Mouse (Mus musculus) lung, postnatal 0 days (tissue): ENCODE measurements at regions not wholly inside any gene's neighbourhood (a gene's known extent, or its start where the extent isn't known, plus 50 kb on each side); places are given as distances from the start of the nearest gene placed in this dataset.

Source experiments
- ATAC-seq: fragments of 200-750 bp; cut with Nextera tagmentation; 2 replicates; pipeline ENCODE4 v1.8.0; 2017; ENCODE audit warnings: moderate library complexity
- DNase-seq: peaks from one replicate; pipeline ENCODE4 v3.0.0-alpha.2; 2016; ENCODE audit warnings: low spot score
- H3K27ac ChIP-seq: fragments of 300-500 bp; sonication (generic); 2 replicates; pipeline ENCODE4 v1.5.1; 2014; ENCODE audit warnings: antibody characterized with exemption, mild to moderate bottlenecking, low read length, mixed read lengths
- H3K27me3 ChIP-seq: fragments of 300-500 bp; sonication (generic); replicated peaks from 2 replicates; pipeline ENCODE4 v1.6.1; 2014; ENCODE audit warnings: low read length, mixed read lengths; ENCODE audit not compliant: insufficient read depth
- H3K36me3 ChIP-seq: fragments of 300-500 bp; sonication (generic); 2 replicates; pipeline ENCODE4 v1.6.1; 2014; ENCODE audit warnings: low read length, mixed read lengths; ENCODE audit not compliant: insufficient read depth
- H3K4me1 ChIP-seq: fragments of 300-500 bp; sonication (generic); 2 replicates; pipeline ENCODE4 v1.6.1; 2014; ENCODE audit warnings: antibody characterized with exemption, low read depth, low read length, mixed read lengths; ENCODE audit not compliant: insufficient read depth
- H3K4me2 ChIP-seq: fragments of 300-500 bp; sonication (generic); replicated peaks from 2 replicates; pipeline ENCODE4 v1.6.1; 2014; ENCODE audit warnings: low read depth, mild to moderate bottlenecking, low read length, moderate library complexity, mixed read lengths
- H3K4me3 ChIP-seq: fragments of 300-500 bp; sonication (generic); 2 replicates; pipeline ENCODE4 v1.5.1; 2014; ENCODE audit warnings: low read depth, low read length
- H3K9ac ChIP-seq: fragments of 300-500 bp; sonication (generic); replicated peaks from 2 replicates; pipeline ENCODE4 v1.6.1; 2014; ENCODE audit warnings: low read depth, mild to moderate bottlenecking
- H3K9me3 ChIP-seq: fragments of 300-500 bp; sonication (generic); 2 replicates; pipeline ENCODE4 v1.6.1; 2016; ENCODE audit warnings: low read length, mixed read lengths
- CTCF ChIP-seq: IDR thresholded peaks from 2 replicates; pipeline ENCODE4 v1.5.1; 2016; ENCODE audit warnings: antibody characterized with exemption, mild to moderate bottlenecking
- EP300 ChIP-seq: IDR thresholded peaks from 2 replicates; pipeline ENCODE4 v1.6.1; 2016; ENCODE audit warnings: antibody characterized with exemption, mild to moderate bottlenecking, control low read depth
- WGBS: fragments of 180-500 bp; shearing (Covaris S2); extraction: QIAGEN DNeasy Blood & Tissue Kit; methylation state at CpG from one replicate; pipeline ENCODE4 v1.1.7; 2014; 5-methylcytosine and 5-hydroxymethylcytosine counted together

DNA sequence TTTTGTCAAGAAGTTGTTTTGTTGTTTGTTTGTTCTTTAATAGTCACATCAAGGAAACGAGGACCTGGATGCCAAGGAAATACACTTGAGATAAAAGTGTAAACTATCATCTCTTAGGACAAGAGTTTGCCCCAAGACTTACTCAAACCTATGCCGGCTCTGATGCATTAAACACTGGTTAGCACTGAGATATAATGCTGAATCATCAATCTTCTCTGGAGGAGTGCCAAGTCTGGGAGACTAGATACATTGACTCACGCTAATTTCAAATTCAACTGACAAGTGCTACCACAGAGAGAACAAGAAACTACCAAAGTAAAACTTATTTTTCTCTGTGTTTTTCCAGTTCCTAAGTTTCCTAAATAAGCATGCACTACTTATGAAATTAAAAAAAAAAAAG is 249.5 kb upstream of the Gm15217 start:
- H3K27me3 ChIP-seq, result no peaks in the 10 kb centered on the region
- H3K27ac ChIP-seq, result no peak overlapping the region
- H3K4me2 ChIP-seq, result no peak overlapping the region
- H3K4me3 ChIP-seq, result no peak overlapping the region
- H3K9me3 ChIP-seq, result no peaks in the 10 kb centered on the region
- H3K4me1 ChIP-seq, result no peaks in the 10 kb centered on the region
- WGBS, result 52% methylated on average over 3 of the region's 3 CpGs
- DNase-seq, result no peak
- H3K9ac ChIP-seq, result no peak overlapping the region
- no peaks in the 10 kb centered on the region for H3K36me3 ChIP-seq
- no peak for ATAC-seq
- no peak for TF ChIP-seq EP300
- TF ChIP-seq CTCF, result no peak

DNA sequence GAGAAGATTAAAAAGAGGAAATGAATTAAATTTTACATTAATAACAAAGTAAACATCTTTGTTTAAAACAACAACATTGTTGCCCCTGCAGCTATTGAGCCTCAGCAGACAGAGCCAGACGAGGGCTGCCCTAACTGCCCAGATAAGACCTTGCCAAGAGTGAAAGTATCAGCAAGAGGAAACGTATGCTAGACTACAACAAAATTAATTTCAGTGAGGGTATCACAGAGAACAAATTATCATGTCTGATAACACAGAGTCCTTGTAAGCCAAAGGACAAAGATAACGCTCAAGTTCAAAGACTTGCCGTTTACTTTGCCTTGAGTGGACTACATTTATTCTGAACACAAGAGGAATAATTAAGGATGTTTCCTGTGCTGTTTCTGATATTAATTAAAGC is 235.0 kb upstream of the Gm15217 start:
- TF ChIP-seq CTCF, result no peak
- peak; percentile 62 for TF ChIP-seq EP300
- ATAC-seq (peak; percentile 80), DNase-seq (peak; percentile 50)

DNA sequence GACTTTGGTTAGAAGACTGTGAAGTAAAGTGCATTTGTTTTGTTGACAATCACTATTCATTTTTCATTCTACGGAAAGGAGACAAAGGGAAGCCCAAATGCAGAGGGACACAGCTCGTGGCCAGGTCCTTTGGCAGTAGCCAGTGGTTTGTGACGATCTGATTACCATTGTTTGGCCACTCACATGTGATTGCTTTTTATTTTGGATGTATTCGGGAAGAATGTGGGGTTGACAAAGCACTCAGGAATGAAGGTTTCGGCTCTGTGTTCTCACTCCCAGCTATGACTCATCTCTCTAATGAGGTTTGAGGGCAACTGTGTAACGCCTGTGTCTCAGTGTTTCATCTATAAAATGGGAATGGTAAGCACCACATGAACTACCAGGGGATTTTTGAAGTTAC is 234.5 kb upstream of the Gm15217 start:
- no peaks in the 10 kb centered on the region for H3K4me1 ChIP-seq
- no peaks in the 10 kb centered on the region for H3K27me3 ChIP-seq
- H3K9ac ChIP-seq, result no peak overlapping the region
- TF ChIP-seq CTCF (no peak), EP300 (no peak)
- no peak overlapping the region for H3K4me3 ChIP-seq
- H3K9me3 ChIP-seq, result no peaks in the 10 kb centered on the region
- H3K36me3 ChIP-seq, result no peaks in the 10 kb centered on the region
- ATAC-seq (peak; percentile 60), DNase-seq (peak; percentile 45)
- H3K27ac ChIP-seq, result no peak overlapping the region
- 24% methylated on average over 6 of the region's 6 CpGs for WGBS
- no peak overlapping the region for H3K4me2 ChIP-seq

More for the DNA sequence above, 235.0 kb upstream of the Gm15217 start:
- no peaks in the 10 kb centered on the region for H3K9me3 ChIP-seq
- no peaks in the 10 kb centered on the region for H3K4me1 ChIP-seq
- no peaks in the 10 kb centered on the region for H3K36me3 ChIP-seq
- no peak overlapping the region for H3K4me2 ChIP-seq
- H3K4me3 ChIP-seq, result no peak overlapping the region
- H3K27me3 ChIP-seq, result no peaks in the 10 kb centered on the region
- H3K9ac ChIP-seq, result no peak overlapping the region
- no peak overlapping the region for H3K27ac ChIP-seq
- 7% methylated on average over 4 of the region's 4 CpGs for WGBS

DNA sequence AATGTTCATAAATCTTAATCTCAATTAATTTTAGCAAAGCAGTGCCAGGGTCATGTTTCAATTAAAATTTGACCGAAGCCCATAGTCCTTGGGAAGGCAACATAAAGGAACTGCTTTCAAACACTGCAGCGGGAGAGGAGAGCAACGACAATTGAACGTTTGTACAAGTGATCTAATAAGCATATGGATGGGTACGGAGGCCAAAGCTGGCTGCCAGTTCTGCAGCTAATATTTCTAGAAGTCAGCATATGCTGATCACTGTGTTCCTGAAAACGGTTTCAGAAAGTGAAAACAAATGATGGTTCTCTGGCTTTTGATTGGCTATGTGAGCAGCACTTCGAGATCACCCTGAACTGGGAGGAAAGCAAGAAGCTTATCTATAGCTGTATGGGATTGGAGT is 233.6 kb upstream of the Gm15217 start:
- no peaks in the 10 kb centered on the region for H3K27me3 ChIP-seq
- no peak for TF ChIP-seq CTCF
- TF ChIP-seq EP300, result no peak
- ATAC-seq (no peak), DNase-seq (no peak)
- H3K9ac ChIP-seq, result no peak overlapping the region
- 46% methylated on average over 7 of the region's 7 CpGs for WGBS
- H3K4me1 ChIP-seq, result no peaks in the 10 kb centered on the region
- H3K36me3 ChIP-seq, result no peaks in the 10 kb centered on the region
- H3K9me3 ChIP-seq, result no peaks in the 10 kb centered on the region
- H3K4me2 ChIP-seq, result no peak overlapping the region
- no peak overlapping the region for H3K27ac ChIP-seq
- no peak overlapping the region for H3K4me3 ChIP-seq

DNA sequence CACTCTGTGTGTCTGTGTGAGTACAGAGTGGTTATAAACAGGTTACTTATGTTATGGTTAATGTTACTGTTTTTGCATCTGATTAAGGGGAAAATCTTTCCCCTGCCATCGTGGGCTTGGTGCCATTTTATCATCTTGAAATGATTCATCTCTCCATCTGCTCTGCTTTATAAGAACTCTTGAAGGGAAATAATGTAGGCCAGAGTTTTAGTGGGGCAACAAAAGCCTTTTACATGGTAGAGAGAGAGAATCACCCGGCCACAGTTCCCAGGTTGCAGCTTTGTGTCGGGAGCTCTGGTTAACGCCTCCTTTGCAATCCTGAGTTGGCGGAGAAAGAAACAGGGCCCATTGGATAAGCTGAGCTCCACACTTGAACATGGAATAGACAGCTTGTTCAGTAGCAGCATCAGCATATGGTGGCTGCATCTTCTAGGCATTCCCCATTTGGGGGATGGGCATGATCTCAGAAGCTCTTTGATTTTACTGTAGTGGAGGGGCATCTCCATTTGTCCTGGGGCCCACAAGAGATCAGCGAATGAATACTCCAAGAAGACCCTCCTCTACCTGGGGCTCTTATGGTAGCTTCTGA is 230.0 kb upstream of the Gm15217 start:
- Histone ChIP-seq H3K4me1 (no peaks in the 10 kb centered on the region), H3K36me3 (no peaks in the 10 kb centered on the region), H3K4me3 (no peak overlapping the region), H3K4me2 (no peak overlapping the region), H3K9ac (no peak overlapping the region), H3K27me3 (no peaks in the 10 kb centered on the region), H3K27ac (no peak overlapping the region), H3K9me3 (no peaks in the 10 kb centered on the region)
- 87% methylated on average over 6 of the region's 6 CpGs for WGBS
- TF ChIP-seq EP300 (no peak), CTCF (no peak)
- ATAC-seq, result no peak
- no peak for DNase-seq

DNA sequence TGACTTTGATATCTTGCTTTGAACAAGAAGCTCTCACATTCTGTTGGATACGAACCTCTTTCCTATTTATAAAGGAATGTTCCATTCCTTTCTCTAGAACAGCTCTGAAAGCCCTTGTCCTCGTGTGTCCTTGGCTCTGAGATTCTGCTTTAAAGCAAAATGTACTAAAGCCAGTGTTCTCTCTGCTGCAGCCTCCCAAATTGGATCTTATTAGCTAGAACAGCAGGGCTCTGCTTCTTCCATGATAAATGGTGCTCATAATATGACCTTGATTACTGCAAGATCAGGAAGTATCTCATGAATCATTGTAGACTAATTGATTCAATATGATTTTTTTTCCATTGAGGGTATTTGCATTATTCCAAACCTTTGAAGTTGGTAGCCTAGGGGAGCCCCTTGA is 220.5 kb upstream of the Gm15217 start:
- H3K4me1 ChIP-seq, result no peaks in the 10 kb centered on the region
- H3K4me2 ChIP-seq, result no peak overlapping the region
- no peaks in the 10 kb centered on the region for H3K36me3 ChIP-seq
- ATAC-seq, result no peak
- H3K9ac ChIP-seq, result no peak overlapping the region
- H3K27ac ChIP-seq, result no peak overlapping the region
- no peaks in the 10 kb centered on the region for H3K9me3 ChIP-seq
- 38% methylated on average over 2 of the region's 2 CpGs for WGBS
- no peak overlapping the region for H3K4me3 ChIP-seq
- H3K27me3 ChIP-seq, result no peaks in the 10 kb centered on the region
- TF ChIP-seq CTCF, result no peak
- no peak for TF ChIP-seq EP300
- no peak for DNase-seq
